Mouse (Mus musculus) C2C12 (cell line): ENCODE measurements at regions not wholly inside any gene's neighbourhood (a gene's known extent, or its start where the extent isn't known, plus 50 kb on each side); places are given as distances from the start of the nearest gene placed in this dataset.

Experiments used
- CEBPB ChIP-seq: IDR thresholded peaks from one replicate; pipeline ENCODE4 v1.6.1; 2011; ENCODE audit warnings: low read depth, mild to moderate bottlenecking, control low read depth, moderate library complexity
- CTCF ChIP-seq: IDR thresholded peaks from one replicate; pipeline ENCODE4 v1.5.1; 2011; ENCODE audit not compliant: control insufficient read depth, insufficient read depth, insufficient read length
- MYOD1 ChIP-seq: IDR thresholded peaks from one replicate; pipeline ENCODE4 v1.6.1; 2011; ENCODE audit warnings: low read depth; ENCODE audit not compliant: control insufficient read depth, insufficient read length

GRCm38 (mm10) chr14:72042881-72043236 is 448.8 kb downstream of the Gm9195 start:
- TF ChIP-seq CTCF = no peak
- TF ChIP-seq CEBPB = no peak
- TF ChIP-seq MYOD1 = no peak
